Mouse (Mus musculus) adrenal gland, adult 8-10 months (tissue): ENCODE data around the gene Cactin. TPM values are rescaled to one million over a fixed set of nuclear protein-coding genes. Genes with fewer than 3 reads are reported as not detected.

Experiments
- DNase-seq: peaks from one replicate; pipeline ENCODE4 v3.0.0; 2022
- total RNA-seq, 4 experiments: library from RNA; stranded (reverse); gene quantifications; 2 replicates each; pipeline ENCODE4 v1.2.4; 2022

Cactin gene
- total RNA-seq, 4 experiments from 2014 or later, result 37.7 to 47.5 (median 42.5) TPM

DNA sequence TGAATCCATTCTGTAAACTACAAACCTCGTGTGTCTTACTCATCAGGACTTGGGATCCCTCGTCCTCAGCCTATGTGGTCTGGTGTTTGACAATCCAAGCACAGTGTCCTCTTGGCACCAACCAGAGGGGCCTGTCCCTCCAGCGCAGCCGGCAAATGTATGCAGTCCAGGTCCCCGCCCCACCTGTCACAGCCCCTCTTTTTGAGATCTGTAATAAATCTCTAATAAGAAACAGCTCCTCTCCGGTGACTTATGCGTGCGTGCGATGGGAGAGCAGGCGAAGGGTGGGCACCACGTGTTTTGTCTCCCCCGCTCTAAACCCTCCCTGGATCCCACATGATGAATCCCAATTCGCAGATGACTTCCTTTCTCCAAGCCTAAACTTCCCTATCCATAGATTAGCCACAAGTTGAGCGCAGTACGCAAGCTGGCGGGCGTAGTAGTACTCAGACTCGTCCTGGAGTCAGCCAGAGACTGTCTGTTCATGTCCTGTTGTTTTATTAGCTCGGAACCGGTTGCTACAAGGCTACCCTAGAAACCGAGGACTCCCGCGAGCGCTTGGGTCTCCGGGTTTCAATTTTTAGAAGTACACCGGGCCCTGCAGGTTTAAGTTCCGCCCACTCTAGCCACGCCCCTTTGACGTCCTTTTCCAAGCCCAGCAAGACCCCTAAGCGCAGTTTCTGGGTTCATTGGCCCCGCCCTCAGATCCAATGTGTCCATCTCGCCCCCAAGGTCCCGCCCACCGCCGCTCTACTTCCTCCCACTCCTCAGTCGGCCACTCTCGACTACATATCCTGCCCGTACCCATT lies 958 bp upstream of the Cactin start:
- peak; percentile 52 for DNase-seq

DNA sequence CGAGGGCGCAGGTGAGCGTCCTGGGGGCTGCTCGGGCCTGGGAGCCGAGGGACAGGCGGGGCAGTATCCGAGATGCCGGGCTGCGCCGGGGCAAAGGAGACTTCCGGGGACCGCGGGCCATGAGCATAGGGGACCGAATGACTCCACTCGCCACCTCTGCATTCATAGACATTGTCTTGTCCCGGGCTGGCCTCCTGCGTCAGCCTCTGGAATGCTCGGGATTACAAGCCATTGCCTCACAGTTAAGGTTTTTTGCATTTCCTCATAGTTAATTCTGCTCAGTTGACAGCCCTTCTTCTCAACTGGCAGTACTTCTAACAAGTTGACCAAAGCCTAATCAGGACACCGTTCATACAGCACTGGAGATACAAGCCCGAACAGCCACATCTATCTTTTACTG lies 533 bp downstream of the Cactin start:
- no peak for DNase-seq

DNA sequence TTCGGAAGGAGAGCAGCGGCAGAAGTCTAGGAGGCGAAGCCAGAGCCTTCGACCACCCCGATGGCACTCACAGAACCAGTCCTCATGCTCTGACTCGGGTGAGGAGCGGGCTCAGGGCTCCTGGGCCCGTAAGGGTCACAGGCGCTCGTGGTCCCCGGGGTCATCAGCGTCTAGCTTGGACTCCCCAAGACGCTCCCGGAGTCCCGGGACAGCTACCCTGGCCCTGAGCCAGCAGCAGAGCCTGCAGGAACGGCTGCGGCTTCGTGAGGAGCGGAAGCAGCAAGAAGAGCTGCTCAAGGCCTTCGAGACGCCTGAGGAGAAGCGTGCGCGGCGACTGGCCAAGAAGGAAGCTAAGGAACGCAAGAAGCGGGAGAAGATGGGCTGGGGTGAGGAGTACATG lies 1.5 kb downstream of the Cactin start:
- DNase-seq, result no peak

DNA sequence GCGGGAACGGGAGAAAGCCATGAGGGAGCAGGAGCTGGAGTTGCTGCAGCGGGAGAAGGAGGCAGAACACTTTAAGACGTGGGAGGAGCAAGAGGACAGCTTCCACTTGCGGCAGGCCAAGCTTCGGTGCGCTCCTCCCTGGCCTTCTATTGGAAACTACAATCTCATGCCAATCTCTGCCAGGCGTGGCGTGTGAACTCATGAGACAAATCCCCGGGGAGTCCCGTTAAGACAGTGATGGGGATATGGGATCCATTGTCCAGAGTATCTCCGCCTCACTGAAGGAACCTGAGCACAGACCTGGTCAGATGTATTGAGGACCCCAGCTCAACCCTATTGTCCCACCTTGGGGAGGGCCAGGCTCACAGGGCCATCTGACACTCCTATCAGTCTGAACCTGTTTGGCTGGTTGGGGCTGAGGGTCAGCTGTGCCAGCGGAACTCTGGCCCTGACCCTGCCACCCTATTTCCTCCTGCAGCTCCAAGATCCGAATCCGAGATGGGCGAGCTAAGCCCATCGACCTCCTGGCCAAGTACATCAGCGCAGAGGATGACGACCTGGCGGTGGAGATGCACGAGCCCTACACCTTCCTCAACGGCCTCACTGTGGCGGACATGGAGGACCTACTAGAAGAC lies 2.4 kb downstream of the Cactin start:
- no peak for DNase-seq

DNA sequence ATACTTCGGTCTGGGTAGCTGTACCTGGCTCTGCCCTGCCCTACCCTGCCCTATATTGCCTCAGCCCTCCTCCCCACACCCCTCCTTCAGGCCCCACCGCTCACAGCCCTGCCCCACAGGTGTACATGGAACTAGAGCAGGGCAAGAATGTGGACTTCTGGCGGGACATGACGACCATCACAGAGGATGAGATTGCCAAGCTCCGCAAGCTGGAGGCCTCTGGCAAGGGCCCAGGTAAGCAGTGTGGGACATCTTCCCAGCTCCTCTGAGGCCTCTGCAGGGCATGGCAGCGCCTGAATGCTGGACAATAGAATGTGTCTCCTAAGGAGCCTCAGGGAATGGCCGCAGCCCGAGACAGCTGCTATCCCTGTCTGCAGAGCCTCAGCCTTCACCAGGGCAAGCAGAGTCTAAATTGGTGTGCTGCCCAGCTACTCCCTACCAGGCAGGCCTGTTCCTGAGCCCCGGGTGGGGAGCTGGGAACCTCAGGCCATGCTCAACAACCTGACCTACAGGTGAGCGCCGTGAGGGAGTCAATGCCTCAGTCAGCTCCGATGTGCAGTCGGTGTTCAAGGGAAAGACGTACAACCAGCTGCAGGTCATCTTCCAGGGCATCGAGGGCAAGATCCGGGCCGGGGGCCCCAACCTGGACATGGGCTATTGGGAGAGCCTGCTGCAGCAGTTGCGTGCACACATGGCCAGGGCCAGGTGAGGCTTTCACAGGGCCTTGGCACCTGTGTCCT lies 3.1 kb downstream of the Cactin start:
- no peak for DNase-seq

DNA sequence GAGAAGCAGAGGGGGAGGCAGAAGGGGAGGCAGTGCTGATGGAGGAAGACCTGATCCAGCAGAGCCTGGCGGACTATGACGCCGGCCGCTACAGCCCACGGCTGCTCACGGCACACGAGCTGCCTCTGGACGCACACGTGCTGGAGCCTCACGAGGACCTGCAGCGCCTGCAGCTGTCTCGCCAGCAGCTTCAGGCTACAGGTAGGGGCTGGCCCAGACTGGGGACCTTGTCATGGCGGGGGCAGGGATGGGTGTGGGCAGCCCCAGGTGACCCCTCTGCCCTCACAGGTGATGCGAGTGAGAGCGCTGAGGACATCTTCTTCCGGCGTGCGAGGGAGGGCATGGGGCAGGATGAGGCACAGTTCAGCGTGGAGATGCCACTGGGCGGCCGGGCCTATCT lies 4.3 kb downstream of the Cactin start:
- DNase-seq, result no peak

DNA sequence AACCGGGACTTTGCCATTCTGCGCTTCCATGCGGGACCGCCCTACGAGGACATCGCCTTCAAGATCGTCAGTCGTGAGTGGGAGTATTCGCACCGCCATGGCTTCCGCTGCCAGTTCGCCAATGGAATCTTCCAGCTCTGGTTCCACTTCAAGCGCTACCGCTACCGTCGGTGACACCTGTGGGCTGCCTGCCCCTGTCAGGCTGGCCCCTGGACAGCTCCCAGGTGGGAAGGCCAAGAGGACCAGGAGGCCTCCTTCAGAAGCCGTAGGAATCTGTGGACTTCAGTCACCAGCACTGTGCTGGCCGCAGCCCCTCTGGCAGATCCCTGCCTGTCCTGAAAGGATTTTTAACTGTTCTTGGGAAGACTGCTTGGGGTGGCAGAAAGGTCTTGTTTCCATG lies 4.9 kb downstream of the Cactin start:
- no peak for DNase-seq

DNA sequence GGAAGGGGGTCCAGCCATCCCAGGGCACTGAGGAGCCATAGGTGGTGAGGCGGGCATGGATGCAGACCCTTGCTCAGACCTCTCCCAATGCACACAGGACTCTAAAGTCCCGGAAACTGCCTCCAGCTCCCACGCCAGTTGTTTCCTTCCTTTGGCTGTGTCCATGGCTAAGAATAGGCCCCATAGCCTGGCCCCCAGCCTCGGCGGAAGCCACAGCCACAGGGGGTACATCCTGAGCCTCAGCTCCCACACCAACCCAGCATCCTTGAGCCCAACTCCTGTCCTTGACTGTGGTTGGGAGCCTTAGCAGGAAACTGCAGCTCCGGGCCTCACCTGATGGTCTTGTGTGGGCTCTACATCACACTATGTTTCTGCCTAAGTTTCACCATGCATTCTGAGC lies 6.0 kb downstream of the Cactin start:
- no peak for DNase-seq

DNA sequence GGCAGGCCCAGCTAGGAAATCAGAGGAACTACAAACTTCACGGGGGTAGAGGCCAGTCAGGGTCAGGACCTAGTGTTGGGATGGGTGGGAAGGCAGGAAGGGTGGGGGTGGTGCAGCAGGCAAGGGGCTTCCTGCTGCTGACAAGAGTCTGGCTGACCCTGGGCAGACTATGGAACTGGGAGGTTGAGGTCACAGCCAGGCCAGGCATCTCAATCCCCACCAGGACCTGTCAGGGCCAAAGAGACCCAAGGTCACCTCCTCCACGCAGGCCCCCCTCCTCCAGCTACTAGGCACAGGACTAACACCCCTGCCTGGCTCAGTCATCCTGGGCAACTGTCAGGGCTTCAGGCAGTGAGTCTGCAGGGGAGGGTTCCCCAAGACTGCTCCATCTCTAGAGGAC lies 7.1 kb downstream of the Cactin start:
- DNase-seq, result no peak

DNA sequence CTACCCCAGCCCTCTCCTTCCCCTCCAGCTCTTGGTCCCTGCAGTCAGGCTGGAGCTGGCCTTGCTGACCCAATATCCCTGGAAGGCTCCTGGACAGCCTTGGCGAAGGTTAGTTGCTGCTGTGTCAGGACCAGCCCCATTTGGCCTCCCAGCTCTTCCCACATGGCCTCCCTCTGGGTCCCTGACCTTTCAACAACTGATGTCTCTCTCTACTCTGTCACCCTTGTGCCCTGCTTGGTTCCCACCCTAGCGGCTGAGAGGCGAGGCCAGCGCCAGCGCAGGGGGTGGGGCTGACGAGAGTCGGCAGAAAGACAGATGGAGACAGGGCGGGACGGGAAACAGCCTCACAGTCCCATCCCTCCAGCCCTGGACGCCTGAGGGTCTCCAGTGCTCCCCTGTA lies 7.5 kb downstream of the Cactin start, which contains the start of gene Tbxa2r:
Gene Tbxa2r (plus strand): TSS at position 346 of the 400 bp plus-strand sequence.
- peak; percentile 93 for DNase-seq

DNA sequence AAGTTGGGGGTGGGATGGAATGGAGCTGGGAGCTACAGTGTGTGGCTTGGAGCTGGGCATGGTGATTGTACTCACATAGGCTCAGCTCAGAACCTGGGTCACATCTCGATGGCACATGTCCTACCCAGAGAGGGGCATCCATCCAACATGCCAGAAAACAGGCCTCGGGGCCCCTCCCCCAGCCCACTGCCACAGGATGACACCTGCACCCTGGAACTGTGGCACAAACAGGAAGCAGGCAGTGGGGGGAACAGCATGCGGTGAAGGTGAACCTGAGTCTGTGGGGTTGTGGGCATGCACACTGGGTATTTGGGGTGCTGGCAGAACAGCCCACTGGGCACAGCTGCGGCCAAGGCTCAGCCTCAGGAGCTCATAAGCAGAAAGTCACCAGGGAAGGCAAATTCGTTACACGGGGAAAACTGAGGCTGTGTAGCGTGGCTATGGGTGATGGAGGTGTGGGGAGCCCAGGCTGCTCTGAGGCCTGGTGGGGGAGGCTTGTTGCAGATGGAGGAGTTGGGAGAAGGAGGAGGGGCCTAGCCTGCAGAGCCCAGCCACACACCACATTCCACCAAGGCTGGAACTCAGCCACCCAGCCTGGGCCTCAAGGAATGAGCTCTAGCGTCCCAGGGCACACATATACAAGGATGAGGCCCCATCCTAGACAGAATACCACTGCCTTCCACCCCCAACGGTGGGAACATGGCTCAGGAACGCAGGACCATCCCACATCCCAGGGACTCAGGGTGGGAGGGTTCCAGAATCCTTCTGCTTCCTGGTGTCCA lies 8.5 kb downstream of the Cactin start:
- no peak for DNase-seq

DNA sequence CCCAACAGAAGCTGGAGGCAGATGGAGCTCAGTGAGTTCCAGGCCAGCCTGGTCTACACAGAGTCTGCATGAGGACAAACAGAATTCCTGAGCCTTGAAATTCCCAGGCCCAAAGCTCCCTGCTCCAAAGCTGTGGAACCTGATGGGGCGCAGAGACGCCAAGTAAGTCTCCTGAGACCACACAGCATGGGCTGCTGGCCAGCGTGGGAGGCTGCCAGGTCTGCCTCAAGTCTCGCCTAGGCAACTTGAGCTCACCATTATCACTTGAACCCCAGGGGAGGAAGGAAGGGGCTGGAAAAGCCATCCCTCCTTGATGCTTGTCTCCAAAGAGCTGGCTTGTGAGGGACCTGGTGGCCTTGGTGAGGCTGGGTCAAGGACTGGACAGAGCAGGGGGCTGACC lies 9.1 kb downstream of the Cactin start:
- DNase-seq, result no peak

DNA sequence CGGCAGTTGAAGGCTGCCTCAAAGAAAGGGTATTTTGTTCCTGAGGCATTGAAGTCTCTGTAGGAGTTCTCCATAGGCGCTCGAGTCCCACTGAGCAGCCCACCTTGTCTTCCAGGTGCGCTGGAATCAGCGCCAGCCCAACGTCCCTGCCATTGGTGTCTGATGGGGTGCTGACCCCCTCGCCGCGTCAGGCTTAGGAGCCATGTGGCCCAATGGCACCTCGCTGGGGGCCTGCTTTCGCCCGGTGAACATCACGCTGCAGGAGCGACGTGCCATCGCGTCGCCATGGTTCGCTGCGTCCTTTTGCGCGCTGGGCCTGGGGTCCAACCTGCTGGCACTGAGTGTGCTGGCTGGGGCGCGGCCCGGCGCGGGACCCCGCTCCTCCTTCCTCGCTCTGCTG lies 11.4 kb downstream of the Cactin start:
- DNase-seq, result no peak

DNA sequence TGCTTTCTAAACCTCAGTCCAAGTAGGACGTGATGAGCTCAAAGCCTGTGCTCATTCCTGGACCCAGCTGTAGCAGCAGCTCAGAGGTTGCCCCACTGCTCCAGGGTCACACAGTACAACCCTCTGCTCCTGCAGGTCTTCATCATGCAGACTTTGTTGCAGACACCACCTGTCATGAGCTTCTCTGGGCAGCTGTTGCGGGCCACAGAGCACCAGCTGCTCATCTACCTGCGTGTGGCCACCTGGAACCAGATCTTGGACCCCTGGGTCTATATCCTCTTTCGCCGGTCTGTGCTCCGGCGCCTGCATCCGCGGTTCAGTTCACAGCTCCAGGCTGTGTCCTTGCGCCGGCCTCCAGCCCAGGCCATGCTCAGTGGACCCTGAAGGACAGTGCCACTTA lies 13.4 kb downstream of the Cactin start:
- DNase-seq, result no peak

DNA sequence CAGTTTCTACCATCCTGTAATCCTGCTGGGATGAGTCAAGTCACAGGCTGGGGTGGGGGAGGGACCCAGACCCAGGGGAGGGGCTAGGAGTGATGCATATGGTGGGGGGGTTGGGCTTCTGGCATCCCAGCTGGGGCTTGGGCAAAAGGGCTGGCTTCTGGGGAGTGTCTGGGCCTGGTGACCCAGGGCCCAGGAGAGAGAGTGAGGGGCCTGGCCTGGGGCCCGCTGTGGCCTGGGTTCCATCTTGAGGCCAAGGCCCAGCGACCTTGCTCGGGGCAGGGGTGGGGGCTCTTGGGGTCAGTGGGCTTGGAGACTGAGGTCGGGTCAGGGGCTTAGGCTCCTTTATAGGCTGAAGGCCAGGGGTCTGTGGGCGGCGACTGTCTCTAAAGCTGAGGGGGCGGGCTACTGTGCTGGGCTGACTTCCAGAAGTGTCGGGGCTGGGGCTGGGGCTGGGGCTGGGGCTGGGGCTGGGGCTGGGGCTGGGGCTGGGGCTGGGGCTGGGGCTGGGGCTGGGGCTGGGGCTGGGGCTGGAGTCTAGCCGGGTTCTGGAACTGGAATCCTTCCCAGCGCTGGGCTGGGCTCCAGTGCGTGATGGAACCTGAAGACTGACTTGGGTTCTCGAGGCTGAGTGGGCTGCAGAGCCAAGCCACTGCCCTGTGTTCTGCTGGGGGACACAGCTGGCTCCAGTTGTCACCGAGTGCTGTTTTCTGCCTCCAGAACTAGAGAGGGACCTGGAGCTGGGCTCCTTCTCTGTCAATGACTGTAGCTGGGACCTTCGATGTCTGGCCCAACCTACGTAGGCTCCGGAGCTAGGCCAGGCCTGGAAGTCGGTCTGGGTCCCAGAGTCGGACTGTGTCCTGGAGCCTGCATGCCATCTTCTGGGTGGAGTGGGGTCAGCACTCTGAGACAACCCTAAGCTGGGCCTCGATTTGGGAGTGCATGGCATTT lies 14.8 kb downstream of the Cactin start:
- DNase-seq, result no peak

DNA sequence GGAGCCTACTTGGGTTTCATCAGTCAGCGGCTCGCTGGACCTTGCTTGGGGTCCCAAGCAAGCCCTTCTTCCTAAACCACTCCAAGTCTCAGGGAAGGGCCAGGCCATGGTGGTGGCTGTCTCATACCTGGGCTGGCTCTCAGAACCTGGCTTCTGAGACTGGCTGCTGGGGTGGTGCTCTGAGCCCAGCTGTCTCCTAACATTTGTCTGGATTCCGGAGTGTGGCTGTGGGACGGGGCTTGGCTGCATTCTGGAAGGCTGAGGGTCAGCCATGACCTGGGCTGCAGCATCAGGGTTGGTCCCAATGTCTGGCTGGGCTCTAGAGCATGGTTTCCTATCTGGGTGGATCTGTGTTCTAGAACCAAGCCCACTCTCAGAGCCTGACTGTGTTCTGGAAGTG lies 15.7 kb downstream of the Cactin start:
- no peak for DNase-seq

DNA sequence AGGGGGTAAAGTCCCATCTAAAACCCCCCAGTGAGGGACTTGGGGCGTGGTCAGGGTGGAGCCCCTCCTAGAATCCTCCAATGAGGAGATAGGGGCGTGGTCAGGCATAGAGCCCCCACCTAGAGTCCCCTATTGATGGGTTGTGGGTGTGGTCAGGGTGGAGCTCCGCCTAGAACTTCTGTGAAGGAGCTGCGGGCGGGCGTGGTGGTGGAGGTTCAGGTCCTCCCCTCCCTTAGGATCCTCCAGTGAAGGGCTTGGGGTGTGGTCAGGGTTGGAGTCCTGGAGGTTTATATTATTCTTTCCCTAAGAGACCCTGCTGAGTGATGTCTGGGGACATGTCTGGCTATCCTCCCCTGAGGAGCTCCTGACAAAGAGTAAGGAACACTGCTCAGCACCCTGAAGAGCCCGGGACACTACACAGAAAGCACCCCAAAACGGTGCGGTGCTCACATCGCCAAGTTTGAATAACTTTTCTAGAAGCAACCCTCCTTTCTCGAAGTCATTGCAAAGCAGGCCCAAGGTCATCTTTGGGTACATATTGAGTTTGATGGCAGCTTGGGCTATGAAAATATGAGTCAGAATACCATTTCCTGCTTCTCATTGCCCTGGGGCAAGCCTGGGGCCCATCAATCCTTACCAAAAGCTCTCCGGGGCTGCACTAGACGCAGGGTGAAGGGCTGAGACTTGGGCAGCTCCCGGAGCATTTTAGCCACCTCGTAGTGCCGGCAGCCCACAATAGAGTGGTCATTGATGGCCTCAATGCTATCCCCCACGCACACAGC lies 19.8 kb downstream of the Cactin start:
- DNase-seq, result no peak

DNA sequence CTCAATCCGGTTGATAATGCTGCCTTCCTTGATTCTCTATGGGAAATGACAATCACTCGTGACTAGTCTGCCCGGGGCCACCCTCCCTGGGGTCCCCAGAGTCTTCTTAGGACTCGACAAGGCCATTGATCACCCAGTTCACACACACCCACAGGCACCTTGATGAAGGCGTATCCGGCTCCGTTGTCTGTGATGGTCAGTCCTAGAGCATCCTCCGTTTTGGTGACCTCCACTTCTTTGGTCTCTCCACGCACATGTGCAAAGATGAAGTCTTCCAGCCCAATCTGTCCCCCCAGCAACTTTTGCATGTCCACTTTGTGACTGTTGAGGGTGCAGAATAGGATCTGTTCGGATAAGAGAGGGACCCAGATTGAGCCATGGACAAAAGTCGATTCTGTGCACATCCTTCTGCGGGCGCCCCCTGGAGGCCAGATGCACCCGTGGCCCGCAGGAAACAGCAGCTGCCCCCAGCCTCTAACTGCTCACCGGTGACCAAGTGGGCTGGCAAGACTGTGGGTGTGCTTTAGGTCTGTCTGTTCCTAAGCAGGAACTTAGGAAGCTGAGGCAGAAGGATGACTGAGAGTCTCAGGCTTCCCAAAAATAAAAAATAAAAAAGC lies 20.5 kb downstream of the Cactin start:
- DNase-seq, result no peak

DNA sequence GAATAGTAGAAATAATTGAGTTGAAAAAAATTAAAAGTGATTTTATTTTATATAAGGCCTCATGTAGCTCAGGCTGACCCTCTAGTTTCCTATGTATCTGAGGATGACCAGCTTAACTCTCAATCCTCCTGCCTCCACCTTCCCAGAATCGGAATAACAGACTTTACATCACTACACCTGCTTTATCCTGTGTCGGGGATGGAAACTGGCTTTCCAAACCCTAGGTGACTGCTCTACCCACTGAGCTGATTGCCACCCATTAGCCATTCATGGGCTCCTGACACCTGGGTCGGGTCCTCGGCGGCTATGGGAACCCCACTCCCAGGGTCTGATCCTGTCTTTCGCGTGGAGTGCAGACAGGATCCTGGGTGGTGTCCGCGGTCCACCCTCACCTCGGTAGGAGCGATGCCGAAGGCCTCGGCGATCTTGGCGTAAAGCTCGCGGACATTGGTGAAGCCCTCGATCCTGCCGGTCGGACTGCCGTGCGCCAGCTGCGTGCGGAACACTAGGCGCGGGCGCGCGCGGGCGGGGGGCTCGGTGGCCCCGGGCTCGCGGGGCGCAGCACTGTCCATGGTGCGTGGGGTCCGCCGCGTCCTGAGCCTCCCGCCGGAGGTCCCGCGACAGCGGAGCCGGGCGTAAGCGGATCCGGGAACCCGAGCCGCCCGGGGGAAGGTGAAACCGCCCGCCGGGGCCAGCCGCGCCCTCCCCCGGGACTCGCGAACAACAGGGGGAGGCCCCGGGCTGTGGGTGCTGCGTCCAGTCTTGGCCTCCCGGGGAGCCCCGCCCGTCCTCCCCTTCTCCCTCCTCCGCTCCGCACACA lies 22.0 kb downstream of the Cactin start, which contains the start of gene Gipc3:
Gene Gipc3 (minus strand): TSS at position 581 of the 820 bp plus-strand sequence.
- DNase-seq, result no peak
